Mouse (Mus musculus): ENCODE measurements at regions not wholly inside any gene's neighbourhood (a gene's known extent, or its start where the extent isn't known, plus 50 kb on each side); places are given as distances from the start of the nearest gene placed in this dataset.

GRCm38 (mm10) chr7:129689464-129689863 is 97.8 kb downstream of the Wdr11 start:
- no peak for DNase-seq
- intact Hi-C loops (cut with DNase I), result no loop called here

DNA sequence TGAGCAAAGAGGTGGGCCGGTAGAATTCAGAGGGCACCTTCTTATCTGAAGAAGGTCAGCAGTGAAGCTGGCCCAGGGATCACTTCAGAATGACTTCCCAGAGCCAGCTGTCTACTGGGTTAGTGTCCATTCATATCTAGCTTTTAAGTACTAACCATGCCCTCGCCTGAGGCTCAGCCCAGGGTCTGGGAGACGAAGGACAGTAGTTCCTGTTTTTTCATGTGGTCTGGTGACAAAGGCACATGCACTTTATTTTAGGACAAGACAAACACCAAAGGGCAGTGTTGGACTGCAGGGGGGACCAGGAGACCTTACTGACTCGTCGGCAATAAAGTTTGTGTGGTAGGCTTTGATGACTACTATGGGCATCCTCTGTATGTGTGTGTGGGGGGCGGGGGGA is 99.2 kb downstream of the Wdr11 start:
- intact Hi-C loops (cut with DNase I), result no loop called here
- DNase-seq, result no peak

DNA sequence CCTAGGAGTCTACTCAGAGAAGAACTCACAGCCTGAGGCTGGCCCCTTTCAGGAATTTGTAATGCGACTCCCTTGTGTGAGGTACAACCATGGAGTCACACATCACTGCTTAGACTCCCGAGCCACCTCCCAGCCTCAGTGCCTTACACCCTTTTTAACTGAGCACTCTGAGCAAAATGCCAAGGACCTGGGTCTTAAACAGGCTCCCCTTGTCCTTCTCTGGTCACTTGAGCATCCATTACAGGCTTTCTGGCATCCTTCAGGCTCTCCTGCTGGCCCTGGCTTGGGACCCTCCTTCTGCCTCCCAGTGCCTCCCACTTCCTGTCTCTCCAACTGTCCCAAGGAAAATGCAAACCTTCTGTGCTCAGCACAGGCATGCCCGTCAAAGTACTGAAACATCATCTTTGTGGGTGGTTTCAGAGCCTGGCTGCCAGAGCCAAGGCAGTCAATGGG is 100.0 kb downstream of the Wdr11 start:
- DNase-seq, result peak; percentile 56
- intact Hi-C loops (cut with DNase I), result no loop called here

DNA sequence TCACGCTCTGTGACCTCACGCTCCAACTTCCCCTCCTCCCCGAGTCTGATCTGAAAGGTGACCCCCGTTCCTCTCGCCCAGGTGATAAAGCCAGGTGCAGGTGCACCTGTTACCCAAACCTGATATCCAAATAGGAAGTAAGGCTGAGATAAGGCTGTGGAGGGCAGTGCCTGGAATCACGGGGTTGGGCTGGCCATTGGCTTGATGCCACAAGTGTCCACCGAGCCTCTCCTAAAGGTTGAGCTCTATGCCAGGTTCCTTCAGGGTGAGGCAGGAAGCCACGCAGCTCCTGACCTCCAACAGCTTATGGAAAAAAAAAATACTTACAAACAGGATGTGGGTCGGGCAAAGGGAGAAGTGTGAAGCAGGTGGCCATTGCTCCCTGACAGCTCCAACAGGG is 102.0 kb downstream of the Wdr11 start:
- intact Hi-C loops (cut with DNase I), result no loop called here
- DNase-seq, result no peak

GRCm38 (mm10) chr7:129694168-129694567 is 102.5 kb downstream of the Wdr11 start:
- DNase-seq, result no peak
- intact Hi-C loops (cut with DNase I), result no loop called here

- intact Hi-C loops (cut with DNase I), result no loop called here
- no peak for DNase-seq
These were observed 108.4 kb downstream of the Wdr11 start for GRCm38 (mm10) chr7:129699931-129700570.

DNA sequence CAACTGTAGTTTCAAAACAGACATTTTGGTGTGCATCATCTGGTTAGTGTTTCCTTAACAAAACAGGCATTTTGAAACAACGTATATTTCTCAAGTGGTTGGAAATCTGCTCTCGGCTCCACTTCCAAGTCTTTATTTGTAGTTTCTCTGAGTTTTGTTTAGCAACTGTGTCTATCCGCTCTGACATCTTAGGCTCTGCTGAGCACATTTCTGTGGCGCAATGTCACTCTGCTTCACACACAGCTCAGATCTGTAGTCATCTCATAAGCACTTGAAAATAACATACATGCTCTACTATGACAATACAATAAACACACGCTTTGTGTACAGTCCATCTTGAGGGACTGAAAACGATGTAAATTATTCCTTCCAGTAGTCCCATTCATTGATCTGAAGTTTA is 135.9 kb downstream of the Wdr11 start:
- DNase-seq, result no peak
- intact Hi-C loops (cut with DNase I), result no loop called here

DNA sequence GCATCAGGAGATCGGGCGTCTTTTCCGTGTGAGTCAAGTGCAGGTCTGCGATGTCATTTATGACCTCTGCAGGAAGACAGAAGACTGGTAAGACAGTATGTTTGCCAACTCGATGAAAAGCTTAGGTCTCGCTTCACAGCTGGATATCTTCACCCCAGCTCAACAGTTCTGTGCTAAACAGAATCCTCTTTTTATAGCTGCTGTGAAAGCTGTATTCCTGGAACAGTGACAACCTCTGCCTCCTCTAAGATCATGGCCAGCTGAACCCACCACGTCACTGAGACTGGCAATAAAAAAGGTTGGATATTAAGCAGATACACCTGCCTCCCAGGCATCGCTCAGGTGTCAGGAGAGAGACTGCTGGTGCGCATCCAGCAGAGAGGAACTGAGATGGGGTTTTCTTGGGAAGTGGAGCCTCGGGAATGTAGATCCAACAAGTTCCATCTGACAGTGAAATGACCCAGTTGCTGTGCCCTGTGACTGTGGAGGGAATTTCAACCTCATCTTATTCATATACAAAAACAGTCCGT is 138.1 kb downstream of the Wdr11 start:
- intact Hi-C loops (cut with DNase I), result no loop called here
- no peak for DNase-seq

- intact Hi-C loops (cut with DNase I), result no loop called here
- no peak for DNase-seq
These were observed 139.2 kb downstream of the Wdr11 start for GRCm38 (mm10) chr7:129730785-129731352.

DNA sequence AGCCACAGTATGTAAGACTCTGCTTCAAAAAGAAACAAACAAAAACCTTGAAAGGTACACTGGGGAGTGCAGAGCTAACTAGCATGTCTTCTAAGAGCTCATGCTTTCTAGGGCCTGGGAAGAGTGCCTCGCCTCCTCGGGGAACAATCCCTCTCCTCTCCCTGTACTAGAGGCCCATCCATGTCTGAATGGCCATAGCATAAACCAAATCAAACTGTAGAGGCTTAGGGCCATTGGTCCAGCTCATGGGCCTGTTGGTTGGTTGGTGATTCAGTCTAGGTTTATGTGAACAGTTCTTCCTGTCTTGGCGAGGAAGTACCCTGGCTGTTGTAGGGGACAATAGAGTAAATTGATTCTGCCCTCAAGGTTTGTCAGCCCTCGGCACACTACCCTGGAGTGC is 151.0 kb downstream of the Wdr11 start:
- DNase-seq, result no peak
- intact Hi-C loops (cut with DNase I), result no loop called here

DNA sequence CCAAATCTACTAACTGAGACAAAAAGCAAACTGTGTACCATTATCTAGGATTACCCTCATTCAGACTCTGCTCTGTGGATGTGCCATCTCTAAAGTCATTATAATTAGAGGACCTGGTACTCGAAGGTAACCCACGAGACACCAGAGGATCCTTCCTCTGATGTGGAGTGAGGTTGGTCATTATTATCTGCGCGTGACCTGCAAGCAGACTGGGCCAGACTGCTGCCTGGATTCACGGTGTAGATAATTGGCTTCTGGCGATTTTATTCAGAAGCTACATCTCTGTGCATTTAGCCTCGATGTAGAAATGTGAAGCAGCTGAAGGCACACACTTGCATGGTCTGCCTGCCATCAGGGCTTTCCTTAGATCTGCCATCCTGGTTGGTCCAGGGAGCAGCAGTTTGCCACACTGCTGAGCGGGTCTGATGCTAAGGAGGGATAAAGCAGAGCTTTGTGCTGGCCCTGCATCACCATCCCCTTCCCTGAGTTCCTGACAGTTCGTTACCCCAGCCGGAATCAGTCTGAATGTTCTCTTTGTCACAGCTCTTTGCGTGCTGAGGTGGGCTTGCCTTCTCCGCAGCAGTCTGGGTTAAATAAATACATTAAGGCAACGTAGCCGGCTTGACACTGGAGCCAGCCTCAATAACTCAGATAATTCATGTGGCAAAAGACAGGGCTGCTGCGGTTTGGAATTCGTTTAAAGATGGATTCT is 152.4 kb downstream of the Wdr11 start:
- intact Hi-C loops (cut with DNase I), result no loop called here
- no peak for DNase-seq

DNA sequence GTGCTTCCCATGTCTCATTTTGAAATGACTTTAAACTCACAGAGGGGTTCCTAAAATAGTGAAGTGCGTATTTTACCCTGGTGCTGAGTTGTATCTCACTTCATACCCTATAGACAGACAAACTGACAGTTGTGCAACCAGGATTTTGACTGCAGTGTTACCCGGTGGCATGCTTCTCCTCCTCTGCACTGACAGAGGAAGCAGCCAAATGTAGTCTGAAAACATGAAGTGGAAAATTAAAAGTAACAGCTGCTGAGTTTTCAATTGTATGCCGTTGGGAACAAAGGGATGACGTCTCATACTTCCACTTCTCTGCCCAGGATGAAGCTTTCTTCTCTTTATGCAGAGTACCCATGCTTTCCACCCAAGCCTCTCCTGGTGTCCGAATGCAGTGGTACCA is 155.0 kb downstream of the Wdr11 start:
- no peak for DNase-seq
- intact Hi-C loops (cut with DNase I), result no loop called here

GRCm38 (mm10) chr7:129750936-129751335 is 159.3 kb downstream of the Wdr11 start:
- intact Hi-C loops (cut with DNase I), result no loop called here
- DNase-seq, result no peak

DNA sequence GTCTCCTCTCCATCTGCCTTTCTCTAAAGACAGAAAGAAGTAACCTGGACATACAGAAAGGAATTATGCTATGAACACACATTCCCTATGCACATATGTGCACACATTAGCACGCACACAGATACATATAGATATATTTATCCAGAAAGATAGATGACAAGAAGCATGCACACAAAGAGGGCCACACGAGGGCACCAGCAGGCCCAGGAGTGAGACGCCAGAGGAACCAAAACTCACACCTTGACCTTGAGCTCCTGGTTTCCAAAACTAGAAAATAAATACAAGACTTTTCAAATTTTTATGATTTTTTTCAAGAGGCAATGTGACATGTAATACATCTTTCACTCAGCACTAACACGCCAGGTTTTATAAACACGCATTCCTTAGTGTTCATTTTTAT is 163.1 kb downstream of the Wdr11 start:
- no peak for DNase-seq
- intact Hi-C loops (cut with DNase I), result no loop called here

GRCm38 (mm10) chr7:129756138-129756537 is 164.5 kb downstream of the Wdr11 start:
- intact Hi-C loops (cut with DNase I), result no loop called here
- DNase-seq, result no peak

DNA sequence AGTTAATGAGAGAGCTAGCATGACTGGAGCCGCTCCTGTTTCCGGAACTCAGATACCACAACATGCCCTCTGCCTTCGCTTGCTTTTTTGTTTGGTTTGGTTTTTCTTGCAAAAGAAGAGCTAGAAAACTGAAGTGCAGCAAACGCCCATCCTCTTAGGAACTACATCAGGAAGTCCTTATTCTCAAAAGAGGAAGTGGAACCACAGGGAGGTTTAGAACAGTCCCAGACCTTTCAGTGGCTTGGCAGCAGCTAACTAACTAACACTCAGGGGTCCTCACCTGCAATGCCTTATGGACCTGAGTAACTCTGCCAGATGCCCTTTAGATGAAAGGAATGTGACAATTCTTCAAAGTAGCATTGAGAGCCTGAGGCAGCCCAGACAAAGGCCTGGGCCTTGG is 168.2 kb downstream of the Wdr11 start:
- DNase-seq, result no peak
- intact Hi-C loops (cut with DNase I), result no loop called here

GRCm38 (mm10) chr7:129760386-129760785 is 168.7 kb downstream of the Wdr11 start:
- intact Hi-C loops (cut with DNase I), result no loop called here
- no peak for DNase-seq

DNA sequence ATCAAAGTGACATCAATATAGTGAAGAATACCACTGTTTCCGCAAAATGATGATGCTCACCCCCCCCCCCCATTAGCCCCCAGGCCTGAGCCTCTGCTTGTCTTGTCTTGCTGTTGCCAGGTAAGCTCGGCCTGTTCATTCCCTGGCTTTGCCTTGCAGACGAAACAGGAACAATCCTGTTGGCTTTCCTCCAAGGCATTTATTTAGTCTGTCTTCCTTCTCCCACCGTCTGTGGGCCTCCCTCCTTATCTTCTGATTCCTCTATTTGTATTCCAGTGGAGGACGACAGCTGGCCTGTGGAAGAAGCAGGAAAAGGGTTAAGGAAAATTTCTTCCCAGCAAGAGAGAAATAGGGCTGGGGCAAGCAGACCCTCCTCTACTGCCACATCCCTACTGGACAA is 172.1 kb downstream of the Wdr11 start:
- no peak for DNase-seq
- intact Hi-C loops (cut with DNase I), result no loop called here

- DNase-seq, result no peak
- intact Hi-C loops (cut with DNase I), result no loop called here
These were observed 172.8 kb downstream of the Wdr11 start for GRCm38 (mm10) chr7:129764456-129764970.

- DNase-seq, result no peak
- intact Hi-C loops (cut with DNase I), result no loop called here
These were observed 174.0 kb downstream of the Wdr11 start for GRCm38 (mm10) chr7:129765681-129766080.

DNA sequence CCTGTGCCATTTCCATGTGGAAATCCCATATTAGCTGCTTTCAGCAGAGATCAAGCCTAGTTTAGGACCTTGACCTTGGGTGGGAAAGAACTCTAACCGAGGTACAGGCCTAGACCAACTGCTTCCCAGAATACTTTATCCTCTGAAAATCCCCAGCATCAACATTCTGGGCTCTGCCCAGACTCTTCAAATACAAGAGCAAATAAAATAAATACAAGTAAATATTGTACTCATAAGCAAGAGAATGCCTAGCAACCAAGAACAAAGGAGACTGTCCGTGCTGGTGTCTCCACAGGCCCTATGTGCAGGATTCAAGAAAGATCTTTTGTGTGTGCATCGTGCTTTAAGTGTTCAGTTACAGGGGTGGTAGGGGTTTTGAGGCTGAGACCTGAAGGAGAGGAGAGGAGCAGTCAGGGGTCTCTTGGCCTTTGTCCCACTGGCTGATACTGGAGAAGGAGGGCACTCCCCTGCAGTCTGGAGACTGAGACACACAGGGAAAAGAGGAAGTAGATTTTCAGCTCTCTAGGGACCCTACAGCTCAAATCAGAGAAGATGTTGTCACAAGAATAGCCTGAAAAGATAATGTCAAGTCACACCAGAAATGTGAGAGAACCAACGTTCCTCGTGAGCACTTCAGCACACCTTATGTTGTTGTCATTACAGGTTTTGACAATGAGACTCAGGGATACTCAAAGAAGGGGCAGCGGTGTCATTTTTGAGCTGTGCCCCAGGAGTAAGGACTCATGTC is 174.6 kb downstream of the Wdr11 start:
- DNase-seq, result no peak
- intact Hi-C loops (cut with DNase I), result no loop called here
